Mouse (Mus musculus) gastrocnemius, postnatal 25 days (tissue): Measurements from ENCODE around the gene Krt25. TPM values are rescaled to one million over a fixed set of nuclear protein-coding genes. Genes with fewer than 3 reads are reported as not detected.

Source experiments
- DNase-seq: peaks from one replicate; pipeline ENCODE4 v3.0.0; 2022
- total RNA-seq, 2 experiments: library from RNA; stranded (reverse); gene quantifications; 1 replicate in 1 of 2; 2 replicates in 1 of 2; pipeline ENCODE4 v1.2.3; 2021

The Krt25 gene
- total RNA-seq, 2 experiments from 2014 or later, result not detected

DNA sequence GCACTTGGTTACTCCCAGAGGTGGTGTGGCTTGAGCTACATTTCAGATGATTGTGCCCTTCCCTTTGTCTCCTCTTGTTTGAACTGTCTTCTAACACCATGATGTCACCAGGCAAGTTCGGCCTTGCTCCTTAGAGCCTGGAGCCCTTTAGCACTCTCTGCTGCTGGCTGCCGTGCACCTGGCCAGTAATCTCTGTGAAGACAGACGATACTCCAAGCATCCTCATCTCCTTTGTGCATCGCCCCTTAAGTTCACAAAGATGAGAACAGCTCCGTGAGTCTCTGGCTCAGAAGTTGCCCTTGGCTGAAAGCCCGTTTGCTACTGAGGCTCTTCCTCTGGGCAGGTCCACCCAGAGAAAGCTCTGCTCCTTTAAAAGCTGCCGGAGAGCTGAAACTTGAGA lies 46.0 kb downstream of the Krt25 start:
- no peak for DNase-seq

DNA sequence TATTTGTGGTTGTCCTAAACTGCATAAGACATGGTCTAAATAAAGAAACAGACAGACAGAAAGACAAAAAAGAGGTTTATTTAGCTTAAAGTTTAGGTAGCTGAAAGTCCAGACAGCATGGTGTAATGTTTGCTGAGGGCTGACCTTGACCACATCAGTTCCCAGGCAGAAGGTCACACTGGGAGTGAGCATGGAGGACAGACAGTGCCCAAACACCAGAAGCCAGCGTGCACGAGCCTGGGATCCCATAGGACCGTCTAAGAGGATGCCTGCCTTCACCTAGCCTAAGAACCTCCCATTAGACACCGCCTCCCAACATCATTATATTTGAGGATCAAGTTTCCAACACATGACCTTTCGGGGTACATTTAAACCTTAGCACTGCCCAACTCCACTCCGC lies 47.1 kb downstream of the Krt25 start:
- DNase-seq, result no peak

DNA sequence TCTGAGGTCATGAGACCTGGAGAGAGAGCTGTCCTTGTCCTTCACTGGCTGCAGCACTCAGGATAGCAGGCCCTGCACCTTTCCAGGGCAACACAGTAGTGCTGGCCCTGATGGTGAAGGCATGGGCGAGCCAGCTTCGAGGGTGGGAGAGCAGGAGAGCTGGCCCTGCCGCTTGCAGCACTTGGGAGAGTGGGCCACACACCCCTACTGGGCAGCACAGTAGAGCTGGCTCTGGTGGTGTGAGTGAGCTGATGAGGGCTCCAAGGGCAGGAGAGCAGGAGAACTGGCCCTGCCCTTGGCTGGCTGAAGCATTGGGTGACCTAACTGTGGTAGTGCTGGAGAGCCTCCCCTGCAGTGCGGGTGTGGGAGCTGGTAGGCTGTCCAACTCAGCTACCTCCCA lies 50.0 kb downstream of the Krt25 start:
- no peak for DNase-seq

DNA sequence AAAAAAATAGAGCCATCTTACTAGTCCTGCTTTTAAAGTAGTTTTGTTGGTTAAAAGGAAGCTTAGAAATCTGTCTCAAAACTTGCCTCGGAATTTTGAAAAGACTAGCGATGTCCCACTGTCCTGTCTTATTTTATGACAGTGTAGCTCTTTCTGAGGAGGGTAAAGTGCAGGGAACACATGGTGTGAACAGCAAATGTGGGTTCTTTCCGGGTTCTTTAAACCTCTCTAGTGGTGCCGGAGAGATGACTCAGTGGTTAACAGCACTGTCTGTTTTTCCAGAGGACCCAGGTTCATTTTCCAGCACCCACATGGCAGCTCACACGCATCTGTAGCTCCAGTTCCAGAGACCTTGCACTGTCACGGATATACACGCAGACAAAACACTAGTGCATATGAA lies 53.6 kb downstream of the Krt25 start:
- DNase-seq, result no peak

DNA sequence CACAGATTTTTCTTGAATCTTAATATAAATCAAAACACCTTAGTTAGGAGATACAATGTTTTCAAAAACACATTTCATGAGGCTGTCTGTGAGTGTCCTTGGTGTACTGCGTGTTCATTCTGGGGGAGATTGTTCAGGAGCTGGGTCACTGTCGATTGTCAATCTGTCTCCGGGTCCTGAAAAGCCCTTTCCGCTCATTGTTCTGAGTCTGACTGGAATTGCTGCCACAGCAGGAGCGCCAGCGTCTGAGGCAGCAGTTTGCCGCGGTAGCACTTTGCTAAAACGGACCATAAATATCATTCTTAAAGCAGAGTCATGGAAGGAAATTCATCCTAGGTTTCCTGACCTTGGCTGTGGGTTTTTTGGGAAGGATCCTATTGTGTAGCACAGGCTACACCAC lies 57.0 kb downstream of the Krt25 start:
- DNase-seq, result no peak

Other genes with a start within 250 kb of the Krt25 start
- gene Tns4, start 233.6 kb downstream of the Krt25 start, total RNA-seq, result under 1 TPM in 1 of 2 experiments, not detected in 1; 0.05 TPM
- not detected for gene Ccr7, start 167.9 kb downstream of the Krt25 start, total RNA-seq
- 10 to 100 TPM; 30.4 to 31.3 TPM for gene Smarce1, start 91.9 kb downstream of the Krt25 start, total RNA-seq
- gene Krt222, start 78.9 kb downstream of the Krt25 start, total RNA-seq, result 1 to 10 TPM; 4.9 to 6.4 TPM
- gene Krt24, start 37.7 kb downstream of the Krt25 start, total RNA-seq, result not detected
- gene Krt26, start 15.0 kb upstream of the Krt25 start, total RNA-seq, result not detected
- not detected for gene Krt27, start 28.2 kb upstream of the Krt25 start, total RNA-seq
- gene Krt28, start 52.0 kb upstream of the Krt25 start, total RNA-seq, result not detected
- gene Krt10, start 66.4 kb upstream of the Krt25 start, total RNA-seq, result 1 to 10 TPM; 4.0 to 5.5 TPM
- gene Krt12, start 99.3 kb upstream of the Krt25 start, total RNA-seq, result not detected
- gene Krt20, start 115.2 kb upstream of the Krt25 start, total RNA-seq, result not detected
- not detected for gene Krt23, start 170.2 kb upstream of the Krt25 start, total RNA-seq
- gene Krt39, start 198.4 kb upstream of the Krt25 start, total RNA-seq, result not detected
- gene Krt40, start 220.2 kb upstream of the Krt25 start, total RNA-seq, result not detected
- not detected for gene Krtap3-3, start 227.9 kb upstream of the Krt25 start, total RNA-seq
- not detected for gene Krtap3-2, start 233.9 kb upstream of the Krt25 start, total RNA-seq
- gene Gm11939, start 236.5 kb upstream of the Krt25 start, total RNA-seq, result not detected
- gene Krtap3-1, start 243.7 kb upstream of the Krt25 start, total RNA-seq, result not detected